Mouse (Mus musculus): ENCODE measurements around the gene Cacna1c. TPM values are rescaled to one million over a fixed set of nuclear protein-coding genes. Genes with fewer than 3 reads are reported as not detected.

Cacna1c gene
- polyA plus RNA-seq, 1 experiment from 2014 or later, result 31.3 TPM

DNA sequence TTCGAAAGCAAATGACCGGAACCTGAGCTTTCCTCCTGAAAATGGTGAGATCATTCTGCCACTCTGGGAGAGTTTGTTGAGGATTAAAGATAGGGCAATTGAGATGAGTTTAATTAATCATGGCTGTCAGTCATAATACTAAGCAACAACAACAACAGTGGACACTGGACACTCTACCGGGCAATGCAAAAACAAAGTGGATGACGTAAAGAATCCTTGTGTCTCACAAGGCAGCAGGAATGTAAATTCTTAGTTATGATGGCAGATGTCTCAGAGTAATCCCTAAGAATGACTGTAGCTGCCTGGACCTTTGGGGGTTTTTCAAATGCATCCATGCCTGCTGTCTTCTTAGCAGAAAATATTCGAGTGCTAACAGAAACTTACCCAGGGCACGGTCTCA, 471.8 kb downstream of the Cacna1c start:
- Histone ChIP-seq H3K27ac (no peak overlapping the region), H3K27me3 (ENCODE audit: insufficient read depth, poor library complexity, severe bottlenecking) (no peaks in the 10 kb centered on the region), H3K4me3 (no peak overlapping the region), H3K9me3 (no peaks in the 10 kb centered on the region), H3K4me1 (peaks cover 12% of the 10 kb centered on the region), H3K36me3 (peaks cover 60% of the 10 kb centered on the region)
- 92% methylated on average over 6 of the region's 6 CpGs for WGBS
- no peak for DNase-seq (ENCODE audit: low spot score)

DNA sequence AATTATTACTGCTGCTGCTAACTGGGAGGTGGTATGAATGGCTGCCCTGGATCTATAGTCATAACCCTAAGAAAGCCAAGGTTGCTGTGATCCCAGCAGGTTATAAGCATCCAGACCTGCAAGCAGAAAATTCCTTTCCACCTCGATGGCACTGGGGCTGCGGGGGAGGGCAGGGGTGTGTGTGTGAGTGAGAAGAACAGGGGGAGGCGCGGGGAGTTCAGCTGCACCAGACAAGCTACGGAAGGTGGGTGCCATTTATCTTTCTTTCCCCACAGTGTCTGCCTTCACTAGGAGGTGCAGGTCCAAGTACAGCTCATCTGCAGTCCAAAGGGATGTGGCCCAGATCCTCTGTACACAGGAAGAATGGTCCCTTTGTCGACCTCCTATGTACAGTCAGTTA, 473.9 kb downstream of the Cacna1c start:
- Histone ChIP-seq H3K4me3 (no peak overlapping the region), H3K27ac (no peak overlapping the region), H3K36me3 (peaks cover 50% of the 10 kb centered on the region), H3K9me3 (no peaks in the 10 kb centered on the region), H3K4me1 (peaks cover 14% of the 10 kb centered on the region), H3K27me3 (ENCODE audit: insufficient read depth, poor library complexity, severe bottlenecking) (no peaks in the 10 kb centered on the region)
- WGBS, result 75% methylated on average over 6 of the region's 6 CpGs
- DNase-seq (ENCODE audit: low spot score), result no peak

DNA sequence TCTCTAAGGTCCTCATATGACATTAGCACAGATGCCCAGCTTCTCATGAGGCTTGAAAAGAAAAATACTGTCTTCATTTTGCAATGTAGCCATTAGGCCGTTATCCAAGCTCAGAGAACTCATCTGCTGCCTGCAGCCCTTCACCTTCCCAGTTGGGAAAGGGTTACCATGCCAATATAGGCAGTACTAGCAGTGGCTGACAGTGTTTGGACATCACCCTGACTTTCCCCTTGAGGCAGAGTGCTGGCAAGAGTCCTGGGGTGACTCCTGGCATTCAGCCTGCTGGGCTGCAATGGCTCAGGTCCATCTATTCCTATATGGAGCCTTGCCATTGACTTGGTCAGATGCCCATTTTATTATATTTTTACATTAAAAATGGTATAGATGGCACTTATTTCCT, 476.7 kb downstream of the Cacna1c start:
- H3K36me3 ChIP-seq, result peaks cover 46% of the 10 kb centered on the region; the same call in 1 of the 2 replicates
- peaks cover 18% of the 10 kb centered on the region for H3K4me1 ChIP-seq
- H3K27me3 ChIP-seq (ENCODE audit: insufficient read depth, poor library complexity, severe bottlenecking), result no peaks in the 10 kb centered on the region
- no peak overlapping the region for H3K4me3 ChIP-seq
- 80% methylated on average over 1 of the region's 1 CpGs for WGBS
- no peak for DNase-seq (ENCODE audit: low spot score)
- no peaks in the 10 kb centered on the region for H3K9me3 ChIP-seq
- H3K27ac ChIP-seq, result no peak overlapping the region

DNA sequence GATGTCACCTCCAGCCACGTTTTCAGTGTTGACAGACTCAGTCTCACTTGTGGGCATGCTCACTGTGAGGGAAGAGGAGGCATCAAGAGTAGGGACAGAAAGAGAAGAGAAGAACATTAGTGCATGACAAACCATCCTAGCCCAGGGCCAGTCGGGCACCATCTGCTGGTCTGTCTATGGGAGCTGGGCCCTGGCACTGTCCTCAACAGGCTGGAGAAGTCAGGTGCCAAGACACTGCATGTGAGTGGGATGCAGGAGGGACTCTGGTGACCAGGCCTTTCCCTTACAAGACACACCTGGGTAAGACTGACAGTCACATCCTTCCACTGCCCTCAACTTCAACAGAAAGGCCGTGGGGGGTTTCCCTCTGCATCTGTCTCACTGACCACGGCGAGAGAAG, 482.9 kb downstream of the Cacna1c start:
- H3K27ac ChIP-seq, result no peak overlapping the region
- 93% methylated on average over 5 of the region's 5 CpGs for WGBS

DNA sequence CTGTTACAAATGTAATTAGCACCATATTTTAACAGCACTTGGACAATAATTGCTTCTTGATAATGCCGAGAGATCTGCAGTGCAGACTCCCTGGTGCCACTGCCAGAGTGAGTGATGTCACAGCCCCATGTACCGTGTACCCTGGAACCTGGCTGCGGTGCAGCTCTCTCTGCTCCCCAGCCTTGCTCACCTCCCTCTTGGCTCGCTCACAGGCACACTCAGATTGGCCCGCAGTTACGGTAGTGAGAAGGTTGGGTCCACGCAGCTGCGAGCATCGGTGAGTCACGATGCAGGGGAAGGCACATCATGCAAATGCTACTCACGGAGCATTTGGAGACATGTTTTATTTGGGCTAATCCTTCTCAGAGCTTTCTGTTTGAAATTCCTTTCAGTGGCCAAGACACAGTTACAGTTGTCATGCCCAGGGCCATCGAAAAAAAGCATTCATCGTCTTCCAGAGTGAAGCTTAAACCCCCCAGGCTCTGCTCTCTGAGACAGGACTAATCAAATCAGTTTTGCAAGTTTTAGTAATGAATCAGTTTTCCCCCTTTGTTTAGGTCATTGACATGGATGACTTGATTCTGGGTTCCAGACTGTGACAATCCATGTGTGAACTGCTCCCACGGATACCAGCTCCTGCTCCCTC, 484.4 kb downstream of the Cacna1c start:
- Histone ChIP-seq H3K9me3 (no peaks in the 10 kb centered on the region), H3K36me3 (peaks cover 65% of the 10 kb centered on the region), H3K27me3 (ENCODE audit: insufficient read depth, poor library complexity, severe bottlenecking) (no peaks in the 10 kb centered on the region), H3K4me3 (no peak overlapping the region), H3K4me1 (0 out of 2 replicates have a peak, but pooled peaks cover 8% of the 10 kb centered on the region), H3K27ac (no peak overlapping the region)
- no peak for DNase-seq (ENCODE audit: low spot score)
- WGBS, result 88% methylated on average over 14 of the region's 14 CpGs

More for the DNA sequence above, 482.9 kb downstream of the Cacna1c start:
- Histone ChIP-seq H3K4me3 (no peak overlapping the region), H3K4me1 (0 out of 2 replicates have a peak, but pooled peaks cover 13% of the 10 kb centered on the region), H3K27me3 (ENCODE audit: insufficient read depth, poor library complexity, severe bottlenecking) (no peaks in the 10 kb centered on the region), H3K36me3 (peaks cover 69% of the 10 kb centered on the region), H3K9me3 (no peaks in the 10 kb centered on the region)
- DNase-seq (ENCODE audit: low spot score), result no peak

DNA sequence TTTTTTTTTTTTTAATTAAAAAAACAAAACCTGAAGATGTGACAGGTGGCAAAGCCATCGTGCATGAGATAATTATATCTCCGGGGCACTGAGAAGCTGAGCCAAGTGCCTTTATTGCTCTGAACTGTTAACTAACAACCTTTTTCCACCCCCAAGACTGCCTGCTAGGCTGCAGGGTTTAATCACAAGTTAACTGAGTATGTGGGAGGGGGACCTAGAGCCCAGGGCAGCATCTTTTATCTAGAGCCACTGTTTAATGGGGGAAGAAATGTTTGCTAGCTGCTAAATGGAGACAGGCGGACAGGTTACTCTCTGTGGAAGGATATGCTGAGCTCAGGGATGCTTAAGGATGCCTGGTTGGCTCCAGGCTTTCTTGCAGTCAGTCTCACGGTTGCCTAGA, 489.2 kb downstream of the Cacna1c start:
- DNase-seq (ENCODE audit: low spot score), result no peak
- H3K27ac ChIP-seq, result no peak overlapping the region
- no peaks in the 10 kb centered on the region for H3K27me3 ChIP-seq (ENCODE audit: insufficient read depth, poor library complexity, severe bottlenecking)
- peaks cover 46% of the 10 kb centered on the region for H3K36me3 ChIP-seq
- 0 out of 2 replicates have a peak, but pooled peaks cover 10% of the 10 kb centered on the region for H3K4me1 ChIP-seq
- H3K4me3 ChIP-seq, result no peak overlapping the region
- no peaks in the 10 kb centered on the region for H3K9me3 ChIP-seq
- 72% methylated on average over 4 of the region's 4 CpGs for WGBS

DNA sequence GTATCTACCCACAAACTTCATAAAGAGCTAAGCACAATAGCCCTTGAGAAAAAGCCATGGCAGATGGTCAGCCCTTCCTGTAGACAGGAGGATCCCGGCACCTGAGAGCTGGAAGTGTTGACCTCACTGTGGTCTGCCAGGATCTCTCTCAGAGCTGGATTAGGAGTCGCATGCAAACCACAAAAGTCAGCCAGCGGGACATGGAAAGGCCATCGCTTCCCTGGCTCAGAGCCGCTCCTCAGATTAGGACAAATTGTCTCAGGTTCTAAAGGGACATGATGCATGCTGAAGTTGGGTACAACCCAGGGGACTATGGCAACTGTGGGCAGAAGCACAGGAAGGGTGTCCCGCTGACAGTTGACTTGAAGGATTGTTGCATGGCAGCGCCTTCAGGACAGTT, 490.4 kb downstream of the Cacna1c start:
- 0 out of 2 replicates have a peak, but pooled peaks cover 10% of the 10 kb centered on the region for H3K4me1 ChIP-seq
- no peaks in the 10 kb centered on the region for H3K9me3 ChIP-seq
- no peaks in the 10 kb centered on the region for H3K27me3 ChIP-seq (ENCODE audit: insufficient read depth, poor library complexity, severe bottlenecking)
- H3K36me3 ChIP-seq, result peaks cover 39% of the 10 kb centered on the region
- 89% methylated on average over 7 of the region's 7 CpGs for WGBS
- no peak overlapping the region for H3K27ac ChIP-seq
- DNase-seq (ENCODE audit: low spot score), result no peak
- no peak overlapping the region for H3K4me3 ChIP-seq

DNA sequence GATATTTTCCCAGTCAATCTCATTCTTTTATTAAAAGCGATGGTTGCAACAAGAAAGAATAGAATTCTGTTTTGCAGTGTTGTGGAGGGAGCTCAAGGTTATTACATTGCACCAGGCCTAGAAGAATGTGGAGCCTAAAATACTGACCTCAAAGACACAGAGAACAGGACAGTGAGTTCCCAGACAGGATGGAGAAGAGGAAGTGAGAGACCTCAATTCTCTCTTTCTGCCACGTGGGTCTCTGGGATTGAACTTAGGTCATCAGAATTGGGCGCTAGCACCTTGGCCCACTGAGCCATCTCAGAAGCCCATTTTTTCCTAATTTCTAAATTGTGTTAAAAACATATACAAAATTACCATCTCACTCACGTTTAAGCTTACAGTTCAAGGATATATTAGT, 501.6 kb downstream of the Cacna1c start:
- Histone ChIP-seq H3K36me3 (peaks cover 28% of the 10 kb centered on the region; the same call in 1 of the 2 replicates), H3K27ac (no peak overlapping the region)
- 77% methylated on average over 4 of the region's 4 CpGs for WGBS

DNA sequence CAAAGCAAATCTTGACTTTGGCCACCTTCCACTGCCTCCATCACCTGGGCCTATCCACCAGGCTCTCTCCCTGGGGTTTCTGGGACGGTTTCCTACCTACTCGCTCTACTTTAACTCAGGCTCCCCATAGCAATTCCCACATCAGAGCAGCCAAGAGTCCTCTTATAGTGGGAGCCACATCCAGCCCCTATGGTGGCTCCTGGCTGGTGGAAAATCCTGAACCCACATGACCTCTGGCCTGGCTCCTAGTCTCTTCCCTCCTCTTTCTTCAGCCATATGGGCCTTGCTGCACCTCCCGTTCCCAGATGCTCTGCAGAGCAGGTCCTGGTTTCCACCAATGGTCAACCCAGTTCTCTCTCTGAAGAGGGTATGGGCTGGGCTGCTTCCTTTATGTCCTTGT, 506.8 kb downstream of the Cacna1c start:
- 82% methylated on average over 3 of the region's 3 CpGs for WGBS
- Histone ChIP-seq H3K27ac (no peak overlapping the region), H3K4me1 (no peaks in the 10 kb centered on the region; the same call in 1 of the 2 replicates), H3K36me3 (peaks cover 20% of the 10 kb centered on the region; the same call in 1 of the 2 replicates), H3K4me3 (no peak overlapping the region), H3K27me3 (ENCODE audit: insufficient read depth, poor library complexity, severe bottlenecking) (no peaks in the 10 kb centered on the region), H3K9me3 (no peaks in the 10 kb centered on the region)
- no peak for DNase-seq (ENCODE audit: low spot score)

More for the DNA sequence above, 501.6 kb downstream of the Cacna1c start:
- Histone ChIP-seq H3K27me3 (ENCODE audit: insufficient read depth, poor library complexity, severe bottlenecking) (no peaks in the 10 kb centered on the region), H3K4me1 (no peaks in the 10 kb centered on the region; the same call in 1 of the 2 replicates), H3K4me3 (no peak overlapping the region), H3K9me3 (no peaks in the 10 kb centered on the region)
- no peak for DNase-seq (ENCODE audit: low spot score)

DNA sequence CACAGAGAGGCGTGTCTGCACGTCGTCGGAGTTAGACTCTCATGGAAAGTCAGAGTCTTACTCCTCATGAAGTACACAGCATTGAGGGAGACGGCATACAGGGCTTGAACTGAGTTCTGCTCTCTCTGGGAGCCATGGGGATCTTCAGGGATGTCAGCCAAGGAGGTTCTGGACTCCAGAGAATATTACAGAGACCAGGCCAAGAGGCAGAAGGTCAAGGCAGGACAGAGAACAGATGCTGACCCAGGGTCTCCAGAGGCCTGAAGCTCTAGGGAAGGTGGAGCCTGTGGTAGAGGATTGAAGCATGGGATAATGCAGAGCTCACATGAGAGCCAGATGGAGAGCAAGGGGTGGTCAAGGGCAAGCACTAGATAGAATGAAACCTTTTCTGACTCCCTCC, 507.4 kb downstream of the Cacna1c start:
- Histone ChIP-seq H3K36me3 (peaks cover 26% of the 10 kb centered on the region; the same call in 1 of the 2 replicates), H3K27ac (no peak overlapping the region), H3K4me1 (no peaks in the 10 kb centered on the region; the same call in 1 of the 2 replicates), H3K4me3 (no peak overlapping the region), H3K27me3 (ENCODE audit: insufficient read depth, poor library complexity, severe bottlenecking) (no peaks in the 10 kb centered on the region), H3K9me3 (no peaks in the 10 kb centered on the region)
- 86% methylated on average over 5 of the region's 5 CpGs for whole genome bisulfite sequencing
- no peak for DNase-seq (ENCODE audit: low spot score)

DNA sequence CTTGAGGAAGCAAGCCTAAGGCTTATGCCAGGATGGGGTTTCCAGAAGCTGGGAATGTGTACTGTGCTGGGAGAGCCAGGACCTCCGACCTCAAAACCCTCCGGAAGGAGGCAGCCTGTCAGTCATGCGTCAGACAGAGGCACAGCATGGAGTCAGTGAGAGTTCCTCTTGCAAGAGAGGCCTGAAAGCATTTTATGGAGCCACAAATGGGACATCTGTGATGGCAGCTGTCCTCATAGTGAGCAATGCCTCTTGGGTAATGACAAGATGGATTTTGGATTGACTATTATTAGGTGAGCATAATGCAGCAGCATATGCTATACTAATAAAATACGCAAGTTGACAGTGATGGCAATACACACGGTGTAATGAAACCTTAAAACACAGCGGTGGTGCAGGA, 515.4 kb downstream of the Cacna1c start:
- Histone ChIP-seq H3K4me1 (no peaks in the 10 kb centered on the region), H3K27ac (no peak overlapping the region), H3K9me3 (no peaks in the 10 kb centered on the region), H3K4me3 (no peak overlapping the region), H3K36me3 (peaks cover 48% of the 10 kb centered on the region), H3K27me3 (ENCODE audit: insufficient read depth, poor library complexity, severe bottlenecking) (no peaks in the 10 kb centered on the region)
- 68% methylated on average over 6 of the region's 6 CpGs for WGBS
- DNase-seq (ENCODE audit: low spot score), result no peak

DNA sequence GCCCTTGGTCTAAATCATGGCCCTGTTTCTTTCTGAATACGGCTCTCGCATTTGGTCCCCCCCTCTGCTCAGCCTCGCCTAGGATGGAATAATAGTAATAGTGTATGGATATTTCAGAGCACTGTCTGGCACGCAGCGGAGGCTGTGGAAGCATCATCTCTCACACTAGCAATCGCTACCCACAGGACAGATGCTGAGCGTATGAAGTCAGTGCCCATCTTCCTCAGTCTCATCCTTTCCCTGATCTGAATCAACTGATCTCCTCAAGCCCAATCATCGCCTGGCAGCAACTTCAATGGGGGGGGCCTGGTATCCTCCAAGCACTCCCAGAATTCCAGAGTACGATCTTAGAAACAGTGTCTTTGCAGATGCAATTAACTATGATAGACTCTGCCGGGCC, 518.2 kb downstream of the Cacna1c start:
- Histone ChIP-seq H3K27me3 (ENCODE audit: insufficient read depth, poor library complexity, severe bottlenecking) (no peaks in the 10 kb centered on the region), H3K36me3 (peaks cover 52% of the 10 kb centered on the region), H3K4me3 (no peak overlapping the region), H3K27ac (no peak overlapping the region), H3K4me1 (no peaks in the 10 kb centered on the region), H3K9me3 (no peaks in the 10 kb centered on the region)
- 88% methylated on average over 10 of the region's 10 CpGs for WGBS
- DNase-seq (ENCODE audit: low spot score), result no peak

DNA sequence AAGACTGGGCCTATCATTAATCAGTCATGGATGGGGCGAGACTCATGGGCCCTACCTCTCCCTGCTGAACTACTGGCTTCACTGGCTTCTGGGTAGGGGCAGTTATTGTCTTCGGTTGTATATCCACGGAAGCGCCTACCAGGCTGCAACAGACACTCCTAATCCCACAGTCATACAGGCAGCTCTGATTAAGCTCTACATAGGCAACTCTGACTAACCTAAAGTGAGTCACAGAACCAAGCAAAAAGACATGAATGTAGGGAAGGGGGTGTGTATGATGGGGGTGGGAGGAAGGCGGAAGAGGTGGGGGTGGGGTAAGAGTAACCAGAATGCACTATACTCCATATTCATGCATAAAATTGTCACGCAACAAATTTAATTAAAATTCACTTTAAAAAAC, 518.9 kb downstream of the Cacna1c start:
- 92% methylated on average over 6 of the region's 6 CpGs for WGBS
- Histone ChIP-seq H3K9me3 (no peaks in the 10 kb centered on the region), H3K27ac (no peak overlapping the region), H3K27me3 (ENCODE audit: insufficient read depth, poor library complexity, severe bottlenecking) (no peaks in the 10 kb centered on the region), H3K4me3 (no peak overlapping the region), H3K36me3 (peaks cover 52% of the 10 kb centered on the region), H3K4me1 (no peaks in the 10 kb centered on the region)
- DNase-seq (ENCODE audit: low spot score), result no peak

DNA sequence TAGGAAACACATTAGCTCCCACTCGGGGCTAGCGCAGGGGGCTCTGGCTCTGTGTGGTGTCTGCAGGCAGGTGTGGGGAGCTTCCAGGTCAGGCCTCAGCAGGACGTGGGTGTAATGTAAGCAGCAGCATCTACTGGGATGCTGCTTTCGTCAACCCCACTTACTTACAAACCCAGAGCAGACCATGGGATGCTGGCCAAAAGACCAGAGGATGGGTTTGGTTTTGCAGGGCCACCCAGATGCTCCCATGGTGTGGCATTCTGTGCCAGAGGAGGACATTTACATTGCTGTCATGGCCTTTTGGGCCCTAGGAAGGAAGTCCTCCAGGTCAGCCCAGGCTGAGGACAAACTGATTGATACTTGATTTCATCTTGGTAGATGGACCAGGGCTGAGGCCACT, 521.4 kb downstream of the Cacna1c start:
- Histone ChIP-seq H3K9me3 (no peaks in the 10 kb centered on the region), H3K27me3 (ENCODE audit: insufficient read depth, poor library complexity, severe bottlenecking) (no peaks in the 10 kb centered on the region), H3K36me3 (peaks cover 61% of the 10 kb centered on the region), H3K4me3 (no peak overlapping the region), H3K4me1 (no peaks in the 10 kb centered on the region), H3K27ac (no peak overlapping the region)
- DNase-seq (ENCODE audit: low spot score), result no peak
- WGBS, result 75% methylated on average over 4 of the region's 4 CpGs
